Mouse (Mus musculus): ENCODE results near the gene Meox1.

DNA sequence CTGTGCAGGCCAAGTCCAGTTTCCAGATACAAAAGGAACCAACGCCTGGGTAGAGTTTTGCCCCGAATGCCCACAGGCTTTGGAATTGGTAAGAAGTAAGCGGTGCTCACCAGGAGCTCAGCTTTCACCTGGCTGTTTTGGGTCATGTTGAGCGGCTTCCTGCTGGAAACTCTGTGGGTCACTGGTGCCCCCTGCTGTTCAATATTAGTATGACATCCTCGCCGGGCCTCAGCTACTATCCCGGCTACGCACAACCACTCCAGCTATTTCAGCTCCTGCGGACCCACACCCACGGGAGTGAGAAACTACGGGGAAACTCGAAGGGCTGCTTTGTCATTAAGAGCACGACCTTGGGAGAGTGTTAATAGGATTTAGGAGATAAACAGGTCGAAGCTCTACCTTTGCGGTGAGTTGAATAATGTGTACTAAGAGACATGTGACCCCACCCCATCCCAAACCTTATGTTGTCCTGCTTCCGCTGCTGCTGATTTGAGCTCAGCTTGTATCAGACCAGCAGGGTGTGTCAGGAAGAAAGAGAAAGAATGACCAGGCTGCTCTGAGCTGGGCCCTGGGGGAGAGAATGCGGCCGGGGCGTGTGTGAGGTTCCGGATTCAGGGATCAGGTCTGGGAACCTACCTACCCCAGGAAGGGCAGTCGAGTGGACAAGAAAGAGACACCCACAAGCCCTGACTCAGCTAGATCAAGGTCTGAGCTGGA lies 16.2 kb upstream of the Meox1 start:
- TF ChIP-seq CTCF (IDR thresholded peaks at IDR 0.05): peak; percentile 99; the same call in 1 of the 2 replicates
- TF ChIP-seq POLR2A (IDR thresholded peaks at IDR 0.05; ENCODE audit: insufficient read depth, low read depth, low read length): no peak
- TF ChIP-seq EP300 (IDR thresholded peaks at IDR 0.05; ENCODE audit: insufficient read depth, low read depth, low read length): peak; percentile 68; the same call in 1 of the 2 replicates
